Mouse (Mus musculus) bone marrow macrophage, adult 2 months (primary cell): Measurements from ENCODE around the gene 3110040N11Rik.

ENCODE experiments used
- CTCF ChIP-seq: IDR thresholded peaks from 2 replicates; pipeline ENCODE4 v1.5.1; 2012; ENCODE audit warnings: low read depth, mild to moderate bottlenecking, low read length, moderate library complexity
- POLR2A ChIP-seq: IDR thresholded peaks from 2 replicates; pipeline ENCODE4 v1.6.1; 2012; ENCODE audit warnings: mild to moderate bottlenecking, low read depth, low read length, borderline replicate concordance

DNA sequence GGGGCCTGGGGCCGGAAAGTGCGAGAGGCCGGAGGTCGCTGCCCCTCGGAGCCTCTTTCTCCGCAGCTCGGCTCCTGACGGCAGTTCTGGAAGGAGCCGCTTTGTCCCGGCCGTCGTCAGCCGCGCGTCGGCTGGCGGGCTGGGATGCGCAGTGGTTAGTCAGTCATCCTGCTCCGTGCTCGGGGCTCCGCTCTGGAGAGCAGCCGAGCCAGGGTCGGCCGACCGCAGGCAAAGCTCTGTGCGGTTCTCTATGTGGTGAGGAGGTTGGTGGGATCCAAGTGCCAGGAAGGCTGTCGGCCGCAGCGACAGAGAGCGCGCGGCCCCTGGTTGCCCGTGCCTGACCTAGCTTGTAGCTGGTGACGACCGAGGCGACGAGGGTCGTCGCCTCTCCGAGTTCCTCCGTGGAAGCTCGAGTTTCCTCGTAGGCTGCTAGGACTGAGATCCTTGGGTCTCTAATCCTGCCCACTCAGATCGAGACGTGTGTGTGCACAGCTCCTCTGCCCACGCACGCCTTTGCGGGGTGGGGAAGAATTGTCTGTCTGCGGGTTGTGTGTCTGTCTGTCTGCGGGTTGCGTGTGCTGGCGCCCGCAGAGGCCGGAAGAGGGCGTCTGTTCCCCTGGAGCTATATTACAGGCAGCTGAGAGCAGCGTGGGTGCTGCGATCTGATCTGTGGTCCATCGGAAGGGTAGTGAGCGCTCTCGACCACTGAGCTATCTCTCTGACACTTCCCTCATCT is 26.0 kb downstream of the 3110040N11Rik start:
- TF ChIP-seq POLR2A (no peak), CTCF (0 out of 2 replicates have a peak, but pooled peaks have one; percentile 33)
